Mouse (Mus musculus): ENCODE data around the gene Arl13b. TPM values are rescaled to one million over a fixed set of nuclear protein-coding genes. Genes with fewer than 3 reads are reported as not detected.

The Arl13b gene
- 21.5 and 29.4 TPM in 2 replicates for total RNA-seq (2014; fragmentation: Nextera tagmentation)
- total RNA-seq (2017): 12.3 and 15.6 TPM in 2 replicates
- 2.7 and 3.0 TPM in 2 replicates for polyA plus RNA-seq (2012)

DNA sequence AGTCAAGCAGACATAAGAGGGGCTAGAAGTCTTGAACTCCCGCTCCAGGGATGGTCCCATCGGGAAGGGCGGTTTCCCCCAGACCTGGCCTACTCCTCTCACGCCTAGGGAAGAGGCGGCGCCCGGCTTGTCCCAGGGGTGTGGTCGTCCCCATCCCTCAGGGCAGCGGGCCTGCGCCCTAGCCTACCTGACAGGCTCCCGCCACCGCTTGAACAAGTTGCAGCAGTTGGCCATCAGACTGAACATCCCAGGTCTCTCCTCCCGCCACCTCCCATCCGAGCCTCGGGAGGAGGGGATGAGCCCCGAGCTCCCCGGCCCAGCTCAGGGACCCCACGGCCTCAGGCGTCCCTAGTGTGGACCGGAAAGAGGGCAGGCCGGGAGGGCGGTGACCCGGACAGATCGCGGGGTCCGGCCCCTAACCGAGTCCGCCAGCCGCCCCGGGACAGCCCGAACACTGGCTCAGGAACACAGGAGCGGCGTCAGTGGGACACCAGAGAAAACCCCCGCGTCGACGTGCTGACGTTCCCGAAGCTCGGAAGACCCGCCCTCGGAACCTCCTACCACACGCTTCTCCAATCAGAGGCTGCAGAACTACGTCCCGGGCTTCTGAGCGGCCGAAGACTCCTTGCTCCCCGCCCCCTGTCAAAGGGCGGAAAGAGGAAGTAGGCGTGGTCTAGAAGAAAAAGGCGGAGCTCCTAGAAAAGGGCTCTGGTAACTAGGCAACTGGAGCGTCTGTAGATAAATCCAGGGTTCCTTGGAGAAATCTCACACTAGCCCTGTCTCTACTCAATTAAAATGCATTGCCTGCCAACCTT, at the start of gene Arl13b:
Gene Arl13b (minus strand): TSS at position 543 of the 815 bp plus-strand sequence.
- H3K4me1 ChIP-seq (ENCODE audit: insufficient read depth, low read depth, low read length): peaks cover 23% of the 10 kb centered on the region
- no peaks in the 10 kb centered on the region for H3K9me3 ChIP-seq (replicated peaks)
- TF ChIP-seq POLR2AphosphoS5 (IDR thresholded peaks at IDR 0.05; ENCODE audit: insufficient replicate concordance, low read depth, low read length): no peak
- DNase-seq (ENCODE audit: low spot score): peak; percentile 72
- H3K27me3 ChIP-seq (ENCODE audit: insufficient read depth, low read length): no peaks in the 10 kb centered on the region
- H3K4me3 ChIP-seq (ENCODE audit: low read depth, low read length): peak within 1 kb of the TSS; percentile 93
- H3K36me3 ChIP-seq (replicated peaks): no peaks in the 10 kb centered on the region
- ATAC-seq (ENCODE audit: extremely low read depth, insufficient number of reproducible peaks, low FRiP score, poor library complexity, severe bottlenecking): peak; percentile 99

DNA sequence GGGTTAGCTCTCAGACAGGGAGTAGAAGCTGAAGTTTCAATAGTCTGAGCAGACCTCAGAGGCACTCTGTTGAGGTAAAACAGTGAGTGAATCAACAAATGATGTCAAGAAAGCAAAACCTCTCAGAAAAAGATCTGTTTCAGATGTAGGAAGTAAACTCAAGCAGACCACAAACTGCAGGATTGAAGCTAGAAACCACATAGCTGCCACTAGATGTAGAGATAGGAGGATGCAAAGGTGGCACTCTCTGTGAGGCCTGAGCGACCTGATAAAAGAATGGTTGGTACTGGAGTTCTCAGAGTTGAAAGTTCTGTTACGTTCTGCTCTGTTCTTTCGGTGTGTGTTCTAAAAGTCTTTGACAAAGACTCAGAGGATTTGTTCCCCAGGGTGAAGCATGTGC, 49.0 kb upstream of the Arl13b start:
- Histone ChIP-seq H3K4me3 (ENCODE audit: low read depth, low read length) (no peak overlapping the region), H3K4me1 (ENCODE audit: insufficient read depth, low read depth, low read length) (no peaks in the 10 kb centered on the region; the same call in 1 of the 2 replicates), H3K36me3 (replicated peaks) (peaks cover 2% of the 10 kb centered on the region), H3K27me3 (ENCODE audit: insufficient read depth, low read length) (no peaks in the 10 kb centered on the region), H3K9me3 (replicated peaks) (no peaks in the 10 kb centered on the region)
- ATAC-seq (ENCODE audit: extremely low read depth, insufficient number of reproducible peaks, low FRiP score, poor library complexity, severe bottlenecking) (peak; percentile 60), DNase-seq (ENCODE audit: low spot score) (no peak)
- no peak for TF ChIP-seq POLR2AphosphoS5 (IDR thresholded peaks at IDR 0.05; ENCODE audit: insufficient replicate concordance, low read depth, low read length)
- TF ChIP-seq GATA2 (IDR thresholded peaks at IDR 0.05; ENCODE audit: borderline replicate concordance, low read depth, low read length): no peak
- TF ChIP-seq CTCF (IDR thresholded peaks at IDR 0.05; ENCODE audit: low read depth, low read length): no peak
- no peak for TF ChIP-seq GATA1 (IDR thresholded peaks at IDR 0.05; ENCODE audit: borderline replicate concordance, low read length)
- no peak for TF ChIP-seq TAL1 (conservative IDR thresholded peaks at IDR 0.05; ENCODE audit: low read depth, low read length)

DNA sequence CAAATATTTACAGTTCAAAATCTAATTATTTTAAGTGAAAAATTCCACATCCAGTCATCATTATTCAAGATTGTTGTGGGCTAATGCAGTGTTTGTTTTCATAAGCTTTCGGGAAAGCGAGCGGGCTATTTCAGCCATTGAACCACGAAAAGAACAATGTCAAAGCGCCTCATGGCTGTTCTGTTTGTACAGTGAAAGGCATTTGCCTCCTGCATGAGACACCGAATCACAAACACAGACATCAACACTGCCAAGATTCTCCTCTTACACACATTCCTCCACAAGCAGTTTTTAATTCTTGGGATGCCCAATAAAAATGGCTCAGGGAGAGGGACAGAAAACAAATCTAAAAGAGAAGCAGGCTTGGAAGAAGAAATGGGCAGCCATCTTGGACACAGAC, 27.2 kb upstream of the Arl13b start:
- H3K4me1 ChIP-seq (ENCODE audit: insufficient read depth, low read depth, low read length): no peaks in the 10 kb centered on the region
- no peaks in the 10 kb centered on the region for H3K9me3 ChIP-seq (replicated peaks)
- no peak overlapping the region for H3K4me3 ChIP-seq (ENCODE audit: low read depth, low read length)
- no peaks in the 10 kb centered on the region for H3K36me3 ChIP-seq (replicated peaks)
- no peak for TF ChIP-seq GATA2 (IDR thresholded peaks at IDR 0.05; ENCODE audit: borderline replicate concordance, low read depth, low read length)
- TF ChIP-seq POLR2AphosphoS5 (IDR thresholded peaks at IDR 0.05; ENCODE audit: insufficient replicate concordance, low read depth, low read length): no peak
- TF ChIP-seq TAL1 (conservative IDR thresholded peaks at IDR 0.05; ENCODE audit: low read depth, low read length): no peak
- TF ChIP-seq CTCF (IDR thresholded peaks at IDR 0.05; ENCODE audit: low read depth, low read length): no peak
- TF ChIP-seq GATA1 (IDR thresholded peaks at IDR 0.05; ENCODE audit: borderline replicate concordance, low read length): no peak
- no peaks in the 10 kb centered on the region for H3K27me3 ChIP-seq (ENCODE audit: insufficient read depth, low read length)
- DNase-seq (ENCODE audit: low spot score) (no peak), ATAC-seq (ENCODE audit: extremely low read depth, insufficient number of reproducible peaks, low FRiP score, poor library complexity, severe bottlenecking) (no peak)

DNA sequence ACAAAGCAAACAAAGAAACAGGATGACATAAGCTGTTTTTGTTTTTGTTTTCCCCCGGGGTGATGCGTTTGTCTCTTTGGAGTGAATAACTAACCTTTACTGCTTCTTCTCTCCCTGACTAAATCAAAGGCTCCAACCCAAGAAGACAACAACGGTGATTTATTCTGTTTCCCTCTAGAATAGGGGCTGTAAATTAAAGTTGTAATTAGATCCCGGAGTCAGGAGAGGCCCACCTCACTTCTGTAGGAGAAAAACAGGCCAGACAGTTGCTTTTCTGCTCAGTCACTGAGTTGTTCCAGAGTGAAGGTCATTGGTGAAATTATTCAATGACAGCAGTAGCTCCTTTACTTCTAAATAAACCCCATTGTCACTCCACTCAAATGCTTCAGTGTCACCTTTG, 26.3 kb upstream of the Arl13b start:
- Histone ChIP-seq H3K4me3 (ENCODE audit: low read depth, low read length) (no peak overlapping the region), H3K4me1 (ENCODE audit: insufficient read depth, low read depth, low read length) (no peaks in the 10 kb centered on the region), H3K9me3 (replicated peaks) (no peaks in the 10 kb centered on the region), H3K27me3 (ENCODE audit: insufficient read depth, low read length) (no peaks in the 10 kb centered on the region), H3K36me3 (replicated peaks) (no peaks in the 10 kb centered on the region)
- DNase-seq (ENCODE audit: low spot score): no peak
- no peak for TF ChIP-seq CTCF (IDR thresholded peaks at IDR 0.05; ENCODE audit: low read depth, low read length)
- TF ChIP-seq POLR2AphosphoS5 (IDR thresholded peaks at IDR 0.05; ENCODE audit: insufficient replicate concordance, low read depth, low read length): no peak
- no peak for TF ChIP-seq GATA2 (IDR thresholded peaks at IDR 0.05; ENCODE audit: borderline replicate concordance, low read depth, low read length)
- TF ChIP-seq GATA1 (IDR thresholded peaks at IDR 0.05; ENCODE audit: borderline replicate concordance, low read length): no peak
- no peak for TF ChIP-seq TAL1 (conservative IDR thresholded peaks at IDR 0.05; ENCODE audit: low read depth, low read length)
- no peak for ATAC-seq (ENCODE audit: extremely low read depth, insufficient number of reproducible peaks, low FRiP score, poor library complexity, severe bottlenecking)

DNA sequence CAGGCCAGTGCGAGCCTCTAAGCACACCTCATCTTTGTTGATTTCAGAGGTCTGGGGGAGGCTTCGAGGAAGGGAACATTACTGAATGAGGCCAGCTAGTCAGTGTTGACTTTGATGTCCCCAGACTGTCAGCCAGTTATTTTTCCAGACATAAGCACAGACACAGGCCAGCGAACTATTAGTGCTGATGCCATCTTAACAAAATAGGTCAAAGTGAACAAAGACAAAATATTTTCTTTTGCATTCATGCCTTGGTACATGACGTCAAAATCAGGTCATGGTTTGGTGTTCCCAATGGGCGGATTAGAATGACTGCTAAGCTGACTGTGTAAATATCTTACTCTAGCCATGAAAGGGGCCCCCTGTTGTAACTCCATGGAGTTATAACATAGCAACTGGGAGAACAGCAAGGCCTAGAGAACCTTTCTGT, 25.9 kb upstream of the Arl13b start:
- TF ChIP-seq TAL1 (conservative IDR thresholded peaks at IDR 0.05; ENCODE audit: low read depth, low read length) (no peak), CTCF (IDR thresholded peaks at IDR 0.05; ENCODE audit: low read depth, low read length) (no peak), POLR2AphosphoS5 (IDR thresholded peaks at IDR 0.05; ENCODE audit: insufficient replicate concordance, low read depth, low read length) (no peak), GATA2 (IDR thresholded peaks at IDR 0.05; ENCODE audit: borderline replicate concordance, low read depth, low read length) (no peak)
- Histone ChIP-seq H3K27me3 (ENCODE audit: insufficient read depth, low read length) (no peaks in the 10 kb centered on the region), H3K36me3 (replicated peaks) (no peaks in the 10 kb centered on the region), H3K9me3 (replicated peaks) (no peaks in the 10 kb centered on the region), H3K4me3 (ENCODE audit: low read depth, low read length) (no peak overlapping the region), H3K4me1 (ENCODE audit: insufficient read depth, low read depth, low read length) (no peaks in the 10 kb centered on the region)
- DNase-seq (ENCODE audit: low spot score) (no peak), ATAC-seq (ENCODE audit: extremely low read depth, insufficient number of reproducible peaks, low FRiP score, poor library complexity, severe bottlenecking) (no peak)

DNA sequence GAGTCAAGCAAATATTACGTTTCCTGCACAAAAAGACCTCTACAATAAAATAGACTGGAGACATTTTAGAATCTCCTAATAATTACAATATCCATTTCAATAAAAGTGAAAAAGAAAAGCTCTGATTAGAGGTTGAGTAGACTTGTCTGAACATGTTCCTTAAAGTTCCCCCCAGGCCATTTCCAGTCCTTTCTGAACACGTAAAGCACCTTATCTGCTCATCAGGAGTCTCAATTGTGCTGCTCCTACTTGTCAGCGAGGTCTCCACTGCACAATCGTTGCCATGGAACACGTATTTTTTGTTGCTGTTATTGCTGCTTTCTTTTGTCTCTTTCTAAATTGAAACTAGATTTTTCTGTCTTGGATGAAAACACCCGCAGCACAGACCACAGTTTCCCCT, 14.6 kb upstream of the Arl13b start:
- TF ChIP-seq GATA2 (IDR thresholded peaks at IDR 0.05; ENCODE audit: borderline replicate concordance, low read depth, low read length) (no peak), TAL1 (conservative IDR thresholded peaks at IDR 0.05; ENCODE audit: low read depth, low read length) (no peak), POLR2AphosphoS5 (IDR thresholded peaks at IDR 0.05; ENCODE audit: insufficient replicate concordance, low read depth, low read length) (no peak)
- Histone ChIP-seq H3K27me3 (ENCODE audit: insufficient read depth, low read length) (no peaks in the 10 kb centered on the region), H3K4me1 (ENCODE audit: insufficient read depth, low read depth, low read length) (peaks cover 17% of the 10 kb centered on the region), H3K4me3 (ENCODE audit: low read depth, low read length) (no peak overlapping the region; the same call in 1 of the 2 replicates), H3K36me3 (replicated peaks) (peaks cover 2% of the 10 kb centered on the region), H3K9me3 (replicated peaks) (no peaks in the 10 kb centered on the region)
- ATAC-seq (ENCODE audit: extremely low read depth, insufficient number of reproducible peaks, low FRiP score, poor library complexity, severe bottlenecking) (peak; percentile 60), DNase-seq (ENCODE audit: low spot score) (no peak)
